Mouse (Mus musculus) splenic B cell, adult 2 months (primary cell): Measurements from ENCODE around the gene Rab29.
A peak's percentile ranks its signal among the peaks of the same experiment; 100 is the strongest.
"Not testable (repeated sequence)": the region's sequence is repeated elsewhere in the genome, so short reads cannot be mapped to it uniquely, and the experiment has no call there.

Source experiments
- DNase-seq: peaks from one replicate; pipeline ENCODE4 v3.0.0-alpha.2; 2011; ENCODE audit warnings: low read depth, low spot score
- H3K27me3 ChIP-seq: 2 replicates; pipeline ENCODE4 v1.6.1; 2012; ENCODE audit warnings: mild to moderate bottlenecking, low read length, moderate library complexity, mixed read lengths; ENCODE audit not compliant: control insufficient read depth, poor library complexity, insufficient read depth, severe bottlenecking
- H3K36me3 ChIP-seq: 2 replicates; pipeline ENCODE4 v1.6.1; 2012; ENCODE audit warnings: mild to moderate bottlenecking, low read length, moderate library complexity, mixed read lengths; ENCODE audit not compliant: control insufficient read depth, poor library complexity, insufficient read depth, severe bottlenecking

Gene Rab29

GRCm38 (mm10) chr1:131886641-131887040 lies 19.6 kb downstream of the Rab29 start:
- H3K27me3 ChIP-seq, result no peaks in the 10 kb centered on the region
- DNase-seq, result no peak
- H3K36me3 ChIP-seq, result no peaks in the 10 kb centered on the region

- no peak for DNase-seq
- H3K36me3 ChIP-seq, result no peaks in the 10 kb centered on the region
- H3K27me3 ChIP-seq, result no peaks in the 10 kb centered on the region
Measured at GRCm38 (mm10) chr1:131890043-131890658, 23.1 kb downstream of the Rab29 start.

GRCm38 (mm10) chr1:131891436-131891835 lies 24.4 kb downstream of the Rab29 start:
- DNase-seq, result no peak
- no peaks in the 10 kb centered on the region for H3K27me3 ChIP-seq
- no peaks in the 10 kb centered on the region for H3K36me3 ChIP-seq

GRCm38 (mm10) chr1:131902679-131903078 lies 35.7 kb downstream of the Rab29 start:
- no peaks in the 10 kb centered on the region for H3K36me3 ChIP-seq
- no peaks in the 10 kb centered on the region for H3K27me3 ChIP-seq

GRCm38 (mm10) chr1:131903251-131903650 lies 36.2 kb downstream of the Rab29 start:
- Histone ChIP-seq H3K27me3 (no peaks in the 10 kb centered on the region), H3K36me3 (no peaks in the 10 kb centered on the region)
- no peak for DNase-seq

More at GRCm38 (mm10) chr1:131902679-131903078, 35.7 kb downstream of the Rab29 start:
- DNase-seq, result no peak

GRCm38 (mm10) chr1:131905497-131905896 lies 38.5 kb downstream of the Rab29 start:
- no peaks in the 10 kb centered on the region for H3K36me3 ChIP-seq
- DNase-seq, result peak; percentile 15
- H3K27me3 ChIP-seq, result no peaks in the 10 kb centered on the region

GRCm38 (mm10) chr1:131908456-131908855 lies 41.4 kb downstream of the Rab29 start:
- no peak for DNase-seq
- Histone ChIP-seq H3K36me3 (no peaks in the 10 kb centered on the region), H3K27me3 (no peaks in the 10 kb centered on the region)

GRCm38 (mm10) chr1:131909236-131909635 lies 42.2 kb downstream of the Rab29 start:
- H3K36me3 ChIP-seq, H3K27me3 ChIP-seq, DNase-seq: not testable (repeated sequence)

GRCm38 (mm10) chr1:131910001-131910648 lies 43.1 kb downstream of the Rab29 start, which contains the start of gene Nucks1:
Nucks1 (plus strand) TSS chr1:131910534.
- no peaks in the 10 kb centered on the region for H3K36me3 ChIP-seq
- DNase-seq, result peak; percentile 99
- no peaks in the 10 kb centered on the region for H3K27me3 ChIP-seq

GRCm38 (mm10) chr1:131910674-131911558 lies 43.9 kb downstream of the Rab29 start:
- Histone ChIP-seq H3K27me3 (no peaks in the 10 kb centered on the region), H3K36me3 (no peaks in the 10 kb centered on the region)
- DNase-seq, result peak; percentile 74

- DNase-seq, result no peak
- H3K27me3 ChIP-seq, result no peaks in the 10 kb centered on the region
- peaks cover 7% of the 10 kb centered on the region; the same call in 1 of the 2 replicates for H3K36me3 ChIP-seq
Measured at GRCm38 (mm10) chr1:131917634-131918033, 50.6 kb downstream of the Rab29 start.

- DNase-seq, result no peak
- H3K27me3 ChIP-seq, result no peaks in the 10 kb centered on the region
- H3K36me3 ChIP-seq, result peaks cover 7% of the 10 kb centered on the region; the same call in 1 of the 2 replicates
Measured at GRCm38 (mm10) chr1:131919052-131919451, 52.0 kb downstream of the Rab29 start.

GRCm38 (mm10) chr1:131922100-131922499 lies 55.1 kb downstream of the Rab29 start:
- Histone ChIP-seq H3K36me3 (peaks cover 18% of the 10 kb centered on the region), H3K27me3 (no peaks in the 10 kb centered on the region)
- no peak for DNase-seq
